Mouse (Mus musculus): ENCODE measurements at regions not wholly inside any gene's neighbourhood (a gene's known extent, or its start where the extent isn't known, plus 50 kb on each side); places are given as distances from the start of the nearest gene placed in this dataset.
A peak's percentile ranks its signal among the peaks of the same experiment; 100 is the strongest.

- no peak for DNase-seq
Observed at GRCm38 (mm10) chr14:102880658-102881083, 101.8 kb downstream of the Kctd12 start.

GRCm38 (mm10) chr14:102878572-102878971 is 103.9 kb downstream of the Kctd12 start:
- DNase-seq = no peak

- no peak for DNase-seq
Observed at GRCm38 (mm10) chr14:102868160-102868559, 114.3 kb downstream of the Kctd12 start.

DNA sequence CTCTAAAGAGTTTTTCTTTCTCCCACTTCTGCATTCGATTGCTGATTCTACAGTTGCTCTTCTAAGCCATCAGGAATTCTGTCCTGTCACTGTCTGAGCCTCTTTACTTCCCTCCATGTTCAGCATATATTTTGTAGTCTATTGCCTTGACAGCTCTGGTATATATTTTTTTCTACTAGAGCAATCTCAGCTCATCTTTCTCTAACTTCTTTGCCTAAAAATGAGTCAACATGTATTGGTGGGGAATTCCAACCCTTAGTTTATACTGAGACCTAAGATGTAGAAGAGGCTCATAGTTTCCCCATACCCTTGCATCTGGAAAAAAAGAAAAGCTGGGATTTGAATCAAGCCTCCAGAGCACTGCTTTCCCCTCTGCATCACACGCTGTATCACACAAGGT is 114.7 kb downstream of the Kctd12 start:
- no peak for DNase-seq

DNA sequence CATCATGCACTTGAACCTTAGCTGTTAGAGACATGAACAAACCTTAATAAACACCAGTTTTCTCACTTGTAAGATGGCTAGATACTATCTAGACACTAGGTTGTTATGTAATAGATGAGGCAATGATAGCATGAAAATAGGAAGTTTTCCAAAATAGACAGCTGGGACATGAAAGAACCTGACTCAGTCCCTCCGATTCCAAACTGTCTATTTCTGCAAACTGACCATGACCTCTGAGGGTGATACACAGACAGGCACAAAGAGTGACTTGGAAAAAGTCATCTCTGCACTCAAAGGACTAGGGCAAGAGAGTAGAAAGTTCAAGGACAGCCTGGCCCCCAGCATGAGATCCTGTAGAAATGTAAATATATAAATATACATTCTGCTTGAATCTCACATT is 115.9 kb downstream of the Kctd12 start:
- DNase-seq = no peak

DNA sequence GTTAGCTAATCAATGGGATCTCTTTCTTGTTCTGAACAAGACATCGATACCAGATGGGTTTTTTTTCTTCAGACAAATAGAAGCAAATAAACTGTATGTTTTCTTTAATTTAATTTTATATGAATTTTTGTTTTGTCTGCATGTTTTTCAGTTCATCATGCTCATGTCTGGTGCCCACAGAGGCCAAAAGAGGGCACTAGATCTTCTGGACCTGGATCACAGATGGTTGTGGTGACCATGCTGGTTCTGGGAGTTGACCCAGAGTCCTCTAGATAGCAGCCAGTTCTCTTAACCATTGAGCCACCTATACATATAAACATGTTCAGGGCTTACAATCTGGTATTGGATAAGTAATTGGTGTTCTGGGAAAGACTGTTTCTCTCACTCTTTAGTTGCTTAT is 120.7 kb downstream of the Kctd12 start:
- DNase-seq = no peak

DNA sequence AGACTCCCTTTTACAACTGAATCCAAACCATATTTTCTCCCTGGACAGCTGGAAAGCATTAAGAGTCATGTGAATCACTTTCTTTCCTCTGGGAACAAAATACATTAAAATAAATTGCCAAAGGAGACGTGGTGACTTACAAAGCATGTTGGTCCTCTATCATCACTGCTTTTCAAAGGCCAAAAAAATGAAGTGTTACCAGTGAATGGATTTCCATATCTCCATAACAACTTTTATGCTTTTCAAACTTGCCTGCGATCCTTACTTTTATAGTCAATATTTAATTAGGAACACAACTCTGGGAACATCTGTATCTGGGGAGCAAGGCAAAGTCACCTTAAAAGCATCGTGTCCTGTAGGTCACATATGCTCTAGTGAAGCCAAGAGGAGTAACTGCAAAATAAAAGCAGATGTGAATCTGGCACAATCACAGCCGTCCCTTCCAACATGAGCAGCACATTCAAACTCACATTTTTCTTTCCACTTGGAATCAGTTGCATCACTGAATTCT is 123.0 kb downstream of the Kctd12 start:
- no peak for DNase-seq

DNA sequence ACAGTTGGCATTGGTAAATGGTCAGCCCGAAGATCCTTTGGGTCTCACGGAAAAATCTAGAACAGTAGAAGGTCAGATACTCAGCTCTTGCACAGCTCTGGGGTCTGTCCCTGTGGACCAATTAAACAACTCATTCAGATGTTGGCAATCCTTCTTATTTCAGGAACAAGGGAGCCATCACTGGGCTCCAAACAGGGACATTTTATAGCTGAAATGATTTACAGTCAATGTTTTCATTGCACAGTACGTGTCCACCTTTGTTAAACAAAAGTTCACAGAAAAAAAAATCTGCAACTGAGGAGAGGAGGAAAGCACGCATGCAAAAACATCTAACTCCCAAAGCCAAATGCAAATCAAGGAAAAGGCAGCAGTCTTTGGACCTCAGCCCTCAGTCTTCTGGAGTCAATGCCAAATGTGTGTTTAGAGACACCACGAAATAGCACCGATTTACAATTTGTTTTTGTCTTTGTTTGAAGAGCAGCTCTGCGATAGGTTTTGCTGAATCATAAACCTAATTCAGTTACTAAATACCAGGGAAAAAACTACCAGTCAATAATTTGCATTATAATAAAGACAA is 127.1 kb downstream of the Kctd12 start:
- no peak for DNase-seq

DNA sequence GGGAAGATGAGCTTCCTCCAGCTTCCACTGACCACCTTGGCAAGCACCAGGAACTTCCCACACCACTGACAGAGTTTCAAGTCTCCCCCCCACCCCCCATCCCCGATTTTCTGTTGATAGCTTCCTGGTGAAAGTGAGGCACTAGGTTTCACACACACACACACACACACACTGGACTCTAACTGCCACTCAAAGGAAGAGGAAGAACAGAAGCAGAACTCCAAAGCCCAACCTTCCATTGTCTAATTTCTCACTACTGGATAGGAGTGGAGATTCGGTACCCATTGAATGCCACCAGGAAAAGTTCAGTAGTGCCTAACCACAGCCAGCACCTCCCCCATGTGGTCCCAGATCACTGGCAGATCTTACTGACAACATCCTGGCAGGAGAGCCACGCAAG is 138.7 kb downstream of the Kctd12 start:
- DNase-seq = no peak

GRCm38 (mm10) chr14:102837602-102838001 is 144.8 kb downstream of the Kctd12 start:
- DNase-seq = no peak

DNA sequence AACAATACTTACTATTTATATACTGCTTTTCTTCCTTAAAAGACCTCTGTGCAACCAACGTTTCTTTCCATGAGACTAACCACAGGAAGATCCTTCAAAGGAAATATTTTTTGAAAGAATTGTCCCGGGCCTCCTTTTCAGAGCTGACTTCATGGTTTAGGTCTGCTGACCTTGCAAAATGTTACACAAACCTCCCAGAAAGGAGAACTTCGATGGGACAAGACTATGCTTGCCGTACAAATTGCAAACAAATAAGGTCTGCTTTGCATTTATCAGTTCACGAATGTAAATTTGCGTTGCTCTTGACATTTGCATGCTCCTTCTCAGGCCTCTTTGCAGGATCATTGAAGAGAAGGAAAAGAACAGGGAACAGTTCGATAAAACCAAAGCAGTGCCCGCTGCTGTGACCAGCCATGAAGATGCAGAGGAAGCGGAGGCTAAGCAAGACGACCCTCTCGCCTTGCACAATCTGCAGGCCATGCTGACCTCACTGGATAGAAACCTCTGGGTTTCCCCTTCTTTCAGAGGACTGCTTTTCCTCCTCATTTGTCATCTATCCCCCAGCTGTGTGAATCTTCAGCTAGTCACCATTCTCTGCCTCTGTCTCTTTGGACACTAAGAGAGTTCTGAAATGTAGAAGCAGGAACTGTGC is 147.2 kb downstream of the Kctd12 start:
- no peak for DNase-seq

- DNase-seq = no peak
Observed at GRCm38 (mm10) chr14:102828442-102828841, 154.0 kb downstream of the Kctd12 start.

DNA sequence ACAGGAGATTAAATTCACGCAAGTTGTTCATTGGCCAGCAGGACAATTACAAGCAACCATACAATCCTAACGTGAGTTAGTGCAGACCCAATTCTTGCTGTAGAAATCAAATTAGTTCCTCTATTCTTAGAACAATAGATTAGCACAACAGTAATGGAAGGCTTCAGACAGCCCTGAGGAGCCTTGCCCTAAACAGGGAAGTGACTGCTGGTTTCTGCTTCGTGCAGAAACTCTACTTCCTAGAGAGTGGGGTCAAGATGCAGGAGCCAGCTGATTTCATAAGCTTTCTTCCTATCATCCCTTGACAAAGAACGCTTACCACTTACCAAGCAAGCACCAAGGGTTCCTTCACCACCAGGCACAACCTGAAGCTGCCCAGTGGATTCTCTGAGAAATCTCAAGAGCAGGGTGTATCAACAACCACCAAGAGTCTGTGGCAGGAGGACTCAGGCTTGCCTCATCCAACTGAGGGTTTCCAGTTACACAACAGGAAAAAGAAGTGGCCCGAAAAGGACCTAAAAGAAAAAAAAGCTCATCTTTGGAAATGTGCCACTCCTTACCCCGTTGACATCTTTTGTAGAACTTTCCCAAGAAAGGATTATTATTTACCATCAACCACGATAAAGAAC is 154.6 kb downstream of the Kctd12 start:
- DNase-seq = no peak

GRCm38 (mm10) chr14:102825525-102825924 is 156.9 kb downstream of the Kctd12 start:
- DNase-seq = no peak

DNA sequence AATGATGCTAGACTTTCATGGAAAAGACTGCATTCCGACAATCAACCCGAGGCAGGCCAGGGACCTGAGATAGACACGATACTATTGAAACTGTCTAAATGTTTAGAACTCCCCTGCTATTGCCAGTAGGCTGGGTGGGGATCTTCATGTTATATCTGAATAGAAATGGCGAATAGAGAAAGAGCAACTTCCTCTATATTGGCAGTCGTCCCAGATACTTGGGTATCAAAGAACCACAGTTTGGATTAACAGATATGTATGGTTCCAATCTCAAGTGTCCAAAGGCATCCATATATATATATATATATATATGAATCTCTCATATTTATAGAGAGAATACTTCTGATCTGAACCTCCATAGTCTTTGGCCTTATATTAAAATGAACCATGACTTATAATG is 161.8 kb downstream of the Kctd12 start:
- no peak for DNase-seq

- no peak for DNase-seq
Observed at GRCm38 (mm10) chr14:102811678-102812081, 170.8 kb downstream of the Kctd12 start.

- DNase-seq = no peak
Observed at GRCm38 (mm10) chr14:102811022-102811421, 171.4 kb downstream of the Kctd12 start.

DNA sequence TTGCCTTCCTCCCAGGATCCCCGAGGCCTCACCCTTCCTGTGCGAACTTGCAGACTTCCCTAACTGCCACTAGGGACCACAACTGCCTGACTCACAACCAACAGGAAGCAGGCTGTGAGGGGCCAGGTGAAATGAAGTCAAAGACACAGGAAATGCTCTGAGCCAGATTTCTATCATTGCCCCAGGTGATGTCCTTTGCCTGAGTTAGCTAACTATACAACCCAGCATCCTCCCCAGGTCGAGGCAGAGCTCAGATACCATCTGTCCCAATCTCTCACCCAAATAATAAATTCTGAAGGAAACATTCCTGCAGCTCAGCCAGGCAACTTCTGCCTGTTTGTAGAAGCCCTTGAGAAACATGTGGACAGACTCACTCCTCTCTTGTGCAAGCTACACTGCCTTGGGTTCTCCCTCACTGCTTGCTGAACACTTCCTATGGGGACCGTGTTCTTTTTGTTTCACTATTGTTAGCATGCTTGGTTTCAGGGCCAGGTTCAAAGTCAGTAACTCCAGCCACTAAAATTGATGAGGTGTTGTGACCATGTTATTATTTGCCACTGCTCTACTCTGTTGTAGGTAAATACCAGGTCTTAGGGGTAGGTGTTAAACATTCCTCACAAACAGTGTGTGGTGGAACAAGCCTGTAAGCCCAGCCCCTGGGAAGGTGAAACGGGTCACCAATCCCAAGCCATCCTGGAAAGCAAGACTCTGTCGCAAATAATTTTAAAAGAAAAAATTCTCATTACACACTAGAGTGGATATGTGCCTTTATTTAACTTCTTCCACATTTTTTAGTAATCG is 172.1 kb downstream of the Kctd12 start:
- peak; percentile 56 for DNase-seq

GRCm38 (mm10) chr14:102805936-102806923 is 176.2 kb downstream of the Kctd12 start:
- DNase-seq = peak; percentile 38

GRCm38 (mm10) chr14:102795676-102796075 is 186.8 kb downstream of the Kctd12 start:
- DNase-seq = no peak

- DNase-seq = peak; percentile 22
Observed at GRCm38 (mm10) chr14:102794898-102795297, 187.5 kb downstream of the Kctd12 start.

DNA sequence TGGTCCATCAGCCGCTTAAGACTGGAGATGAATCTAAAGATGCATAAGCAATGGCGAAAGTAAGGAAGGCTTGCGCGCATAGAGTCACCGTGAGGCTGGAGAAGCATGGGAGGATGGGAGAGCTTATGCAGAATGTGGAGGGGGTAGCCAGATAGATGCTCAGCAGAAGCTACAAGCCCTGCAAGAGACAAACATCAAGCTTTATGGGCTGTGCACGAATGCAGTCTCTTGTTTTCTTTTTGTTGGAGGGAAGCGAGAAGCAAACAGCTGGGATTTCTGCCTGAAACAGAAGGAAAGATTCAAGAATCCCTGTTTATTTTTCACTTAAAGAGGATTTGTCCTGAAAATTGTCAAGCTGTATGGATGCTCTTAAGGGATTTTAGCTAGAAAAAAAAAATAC is 188.7 kb downstream of the Kctd12 start:
- DNase-seq = no peak

All from kidney, adult 18-20 months (tissue).